Mouse (Mus musculus): ENCODE results near the gene Tmod2.

GRCm38 (mm10) chr9:75581694-75582350, 29.3 kb downstream of the Tmod2 start:
- TF ChIP-seq CTCF (IDR thresholded peaks at IDR 0.05; ENCODE audit: borderline replicate concordance, insufficient read depth, low read length) (no peak), POLR2A (IDR thresholded peaks at IDR 0.05; ENCODE audit: low read depth, low read length) (no peak)
